Mouse (Mus musculus) neural tube, embryonic 11.5 days (tissue): ENCODE results near the gene Tmem62. TPM values are rescaled to one million over a fixed set of nuclear protein-coding genes. Genes with fewer than 3 reads are reported as not detected.
"Not testable (repeated sequence)": the region's sequence is repeated elsewhere in the genome, so short reads cannot be mapped to it uniquely, and the experiment has no call there.

Source experiments
- ATAC-seq: fragments of 200-750 bp; cut with Nextera tagmentation; 2 replicates; pipeline ENCODE4 v1.8.0; 2017; ENCODE audit warnings: moderate number of reproducible peaks, mild to moderate bottlenecking, moderate TSS enrichment, moderate library complexity; ENCODE audit not compliant: insufficient read depth, low FRiP score, low TSS enrichment
- DNase-seq: peaks from one replicate; pipeline ENCODE4 v3.0.0-alpha.2; 2015; ENCODE audit warnings: low spot score
- H3K27ac ChIP-seq: fragments of 300-500 bp; sonication (generic); 2 replicates; pipeline ENCODE4 v1.5.1; 2014; ENCODE audit warnings: low read depth, mild to moderate bottlenecking, low read length
- H3K27me3 ChIP-seq: fragments of 300-500 bp; sonication (generic); 2 replicates; pipeline ENCODE4 v1.6.1; 2014; ENCODE audit warnings: mild to moderate bottlenecking, low read length, mixed read lengths; ENCODE audit not compliant: control insufficient read depth, insufficient read depth
- H3K36me3 ChIP-seq: fragments of 300-500 bp; sonication (generic); 2 replicates; pipeline ENCODE4 v1.6.1; 2014; ENCODE audit warnings: mild to moderate bottlenecking, low read length, moderate library complexity, mixed read lengths; ENCODE audit not compliant: control insufficient read depth, insufficient read depth
- H3K4me1 ChIP-seq: fragments of 300-500 bp; sonication (generic); 2 replicates; pipeline ENCODE4 v1.6.1; 2014; ENCODE audit warnings: low read length, mixed read lengths; ENCODE audit not compliant: control insufficient read depth, insufficient read depth
- H3K4me2 ChIP-seq: fragments of 300-500 bp; sonication (generic); 2 replicates; pipeline ENCODE4 v1.6.1; 2014; ENCODE audit warnings: low read depth, mild to moderate bottlenecking, moderate library complexity
- H3K4me3 ChIP-seq: fragments of 300-500 bp; sonication (generic); 2 replicates; pipeline ENCODE4 v1.5.1; 2014; ENCODE audit warnings: low read depth, low read length
- H3K9ac ChIP-seq: fragments of 300-500 bp; sonication (generic); 2 replicates; pipeline ENCODE4 v1.6.1; 2014; ENCODE audit warnings: mild to moderate bottlenecking, low read length
- H3K9me3 ChIP-seq: fragments of 300-500 bp; sonication (generic); 2 replicates; pipeline ENCODE4 v1.6.1; 2016; ENCODE audit warnings: low read length; ENCODE audit not compliant: control insufficient read depth
- WGBS: fragments of 180-500 bp; shearing (Covaris S2); extraction: QIAGEN DNeasy Blood & Tissue Kit; methylation state at CpG from one replicate; pipeline ENCODE4 v1.1.7; 2014; 5-methylcytosine and 5-hydroxymethylcytosine counted together
- polyA plus RNA-seq: library from polyadenylated mRNA; unstranded; fragments of >200 nt; fragmentation: Nextera tagmentation; extraction: Ambion mirVana; gene quantifications from 2 replicates; pipeline ENCODE4 v1.2.1, GENCODE M21; 2014

Tmem62 gene
- polyA plus RNA-seq, 1 experiment from 2014 or later: 7.6 TPM

DNA sequence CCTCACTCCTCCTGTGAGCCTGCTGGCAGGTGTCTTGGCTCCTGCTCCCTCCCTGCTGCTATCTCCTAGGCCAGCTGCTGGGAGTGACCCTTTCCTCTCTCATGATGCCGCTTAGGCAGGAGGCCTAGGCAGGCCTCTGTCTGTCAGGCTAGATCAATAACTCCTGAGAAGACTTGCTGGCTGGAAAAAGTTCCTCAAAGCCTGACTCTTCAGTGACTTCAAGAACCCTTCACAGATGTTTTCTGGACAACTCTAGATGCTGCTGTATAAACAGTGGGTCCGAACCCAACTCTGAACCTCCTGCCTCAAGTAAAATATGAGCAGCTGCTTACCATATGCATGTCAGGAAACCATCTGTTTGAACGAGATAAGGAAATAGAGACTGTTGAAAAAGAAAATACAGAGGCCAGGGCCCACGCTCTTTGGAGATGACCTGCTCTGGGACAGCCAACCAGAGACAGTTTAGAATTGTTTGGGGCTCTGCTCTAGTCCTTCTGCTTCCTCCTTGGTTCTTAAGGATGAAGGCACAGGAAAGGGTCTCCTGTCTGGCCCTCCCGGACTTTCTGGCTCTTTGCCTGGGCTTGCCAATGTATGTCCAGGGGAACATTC, 60.0 kb downstream of the Tmem62 start, which contains the start of gene Epb42:
Gene Epb42, minus strand, starts transcription at position 340 of the 609 bp plus-strand sequence.
- Histone ChIP-seq H3K4me3 (no peak within 1 kb of the TSS), H3K4me2 (no peak within 1 kb of the TSS), H3K9ac (no peak within 1 kb of the TSS), H3K9me3 (no peaks in the 10 kb centered on the region), H3K27ac (no peak within 1 kb of the TSS), H3K27me3 (no peaks in the 10 kb centered on the region), H3K36me3 (no peaks in the 10 kb centered on the region), H3K4me1 (no peaks in the 10 kb centered on the region)
- 59% methylated on average over 5 of the region's 5 CpGs for WGBS
- no peak for ATAC-seq
- DNase-seq: no peak

DNA sequence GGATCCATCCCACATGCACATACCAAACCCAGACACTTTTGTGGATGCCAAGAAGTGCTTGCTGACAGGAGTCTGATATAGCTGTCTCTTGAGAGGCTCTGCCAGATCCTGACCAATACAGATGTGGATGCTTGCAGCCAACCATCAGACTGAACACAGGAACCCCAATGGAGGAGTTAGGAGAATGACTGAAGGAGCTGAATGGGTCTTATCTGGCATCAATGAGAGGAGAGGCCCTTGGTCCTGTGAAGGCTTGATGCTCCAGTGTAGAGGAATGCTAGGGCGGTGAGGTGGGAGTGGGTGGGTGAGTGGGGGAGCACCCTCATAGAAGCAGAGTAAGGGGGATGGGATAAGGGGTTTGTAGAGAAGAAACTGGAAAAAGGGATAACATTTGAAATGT, 62.0 kb downstream of the Tmem62 start:
- not testable (repeated sequence) for H3K4me2 ChIP-seq, H3K36me3 ChIP-seq, H3K27me3 ChIP-seq, ATAC-seq, H3K4me3 ChIP-seq, H3K27ac ChIP-seq, H3K9me3 ChIP-seq, DNase-seq, H3K4me1 ChIP-seq, H3K9ac ChIP-seq
- 95% methylated on average over 1 of the region's 1 CpGs for WGBS

DNA sequence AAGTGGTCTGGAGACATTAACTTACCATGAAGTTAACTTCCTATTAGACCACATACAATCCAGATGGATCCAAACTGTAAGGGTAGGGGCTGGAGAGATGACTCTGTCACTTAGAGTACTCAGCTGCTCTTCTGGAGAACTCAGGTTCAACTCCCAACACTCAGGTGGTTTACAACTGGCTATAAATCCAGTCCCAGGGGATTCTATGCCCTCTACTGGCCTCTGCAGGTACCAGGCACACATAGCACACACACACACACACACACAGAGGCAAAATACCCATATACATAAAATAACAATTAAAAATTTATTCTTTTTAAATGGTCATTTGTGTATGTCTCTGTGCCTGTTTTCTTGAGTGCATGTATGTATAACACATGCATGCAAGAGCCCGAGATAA, 62.6 kb downstream of the Tmem62 start:
- DNase-seq (no peak), ATAC-seq (no peak)
- H3K4me2 ChIP-seq: no peak overlapping the region
- no peaks in the 10 kb centered on the region for H3K4me1 ChIP-seq
- H3K9ac ChIP-seq: no peak overlapping the region
- no peaks in the 10 kb centered on the region for H3K9me3 ChIP-seq
- no peaks in the 10 kb centered on the region for H3K36me3 ChIP-seq
- H3K27me3 ChIP-seq: no peaks in the 10 kb centered on the region
- H3K4me3 ChIP-seq: no peak overlapping the region
- 98% methylated on average over 1 of the region's 1 CpGs for WGBS
- H3K27ac ChIP-seq: no peak overlapping the region

DNA sequence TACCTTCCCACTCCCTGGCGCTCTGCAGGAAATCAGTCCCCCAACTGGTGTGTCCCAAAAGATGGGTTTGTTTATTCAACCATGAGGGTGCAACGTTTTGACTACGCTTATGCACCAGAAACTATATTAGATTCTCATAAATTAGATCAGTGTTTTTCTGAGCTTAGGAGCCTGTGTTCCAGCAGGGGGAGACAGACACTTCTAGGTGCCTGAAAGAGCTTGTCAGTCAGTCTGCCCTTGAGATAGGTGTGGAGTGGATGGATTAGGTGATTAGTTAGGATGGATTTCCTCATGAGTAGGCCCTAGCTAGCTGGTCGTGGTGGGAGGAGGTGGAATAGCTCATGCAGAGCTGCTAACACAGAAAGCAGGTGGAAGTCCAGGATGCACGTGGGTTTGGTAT, 64.3 kb downstream of the Tmem62 start:
- H3K4me2 ChIP-seq: no peak overlapping the region
- no peaks in the 10 kb centered on the region for H3K9me3 ChIP-seq
- no peaks in the 10 kb centered on the region for H3K27me3 ChIP-seq
- DNase-seq: no peak
- 49% methylated on average over 5 of the region's 5 CpGs for WGBS
- H3K4me1 ChIP-seq: no peaks in the 10 kb centered on the region
- no peaks in the 10 kb centered on the region for H3K36me3 ChIP-seq
- no peak overlapping the region for H3K9ac ChIP-seq
- no peak overlapping the region for H3K27ac ChIP-seq
- ATAC-seq: no peak
- H3K4me3 ChIP-seq: no peak overlapping the region

DNA sequence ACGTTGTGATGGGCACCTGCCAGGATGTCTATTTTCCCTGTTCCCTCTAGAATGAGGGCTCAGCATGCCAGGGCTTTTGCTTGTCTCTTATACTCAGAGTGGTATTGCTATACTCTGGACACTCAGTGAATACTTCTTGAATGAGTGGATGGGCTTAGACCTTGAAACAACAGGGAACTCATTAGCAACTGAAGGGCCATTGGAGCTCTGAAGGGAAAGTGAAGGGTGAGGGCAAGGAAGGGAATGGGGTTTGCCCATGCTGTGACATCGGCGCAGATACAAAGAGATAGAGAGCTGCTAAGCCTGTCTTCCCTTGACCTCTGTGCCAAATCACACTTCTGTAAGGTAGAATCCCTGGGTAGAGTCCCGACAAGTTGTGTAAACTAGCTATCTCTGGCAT, 68.8 kb downstream of the Tmem62 start:
- Histone ChIP-seq H3K4me3 (no peak overlapping the region), H3K9ac (no peak overlapping the region), H3K27me3 (no peaks in the 10 kb centered on the region), H3K4me1 (no peaks in the 10 kb centered on the region), H3K4me2 (no peak overlapping the region), H3K9me3 (no peaks in the 10 kb centered on the region), H3K36me3 (no peaks in the 10 kb centered on the region), H3K27ac (no peak overlapping the region)
- DNase-seq (no peak), ATAC-seq (no peak)
- 67% methylated on average over 4 of the region's 4 CpGs for WGBS

DNA sequence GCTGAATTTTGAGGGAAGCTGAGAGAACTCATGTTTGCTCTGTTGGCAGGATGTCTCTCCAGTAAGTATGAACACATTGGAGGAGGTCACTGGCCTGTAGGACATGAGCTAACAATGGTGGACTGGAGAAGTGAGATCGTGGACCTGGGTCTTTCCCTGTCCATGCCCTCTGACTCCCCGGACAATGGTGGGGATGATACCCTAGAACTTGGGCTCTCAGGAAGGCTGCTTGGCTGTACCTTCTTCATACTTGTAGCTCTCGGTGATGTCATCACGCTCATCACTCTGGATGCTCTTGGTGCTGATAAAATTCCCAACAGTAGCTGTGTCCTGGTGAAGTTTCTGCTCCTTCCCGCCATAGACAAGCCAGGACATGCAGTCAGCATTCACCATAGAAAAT, 75.4 kb downstream of the Tmem62 start:
- WGBS: 89% methylated on average over 5 of the region's 5 CpGs

DNA sequence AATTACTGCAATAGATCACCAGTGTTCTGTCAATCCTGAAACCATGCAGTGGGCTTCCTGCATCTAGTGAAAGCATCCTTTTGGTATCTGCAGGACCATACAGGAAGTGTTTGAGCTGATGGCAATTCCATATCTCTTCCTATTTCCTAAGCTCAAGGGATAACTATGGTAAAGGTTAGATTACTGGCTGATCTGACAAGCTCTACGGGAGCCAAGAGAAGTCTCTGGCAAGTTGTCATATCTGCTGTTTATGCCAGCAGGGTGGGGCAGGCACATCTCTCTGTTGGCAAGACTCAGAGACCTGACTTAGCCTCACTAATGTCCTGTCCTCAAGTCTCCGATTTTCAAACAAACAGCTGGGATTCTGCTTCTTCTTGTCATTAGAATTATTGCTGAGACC, 77.2 kb downstream of the Tmem62 start:
- Histone ChIP-seq H3K9me3 (no peaks in the 10 kb centered on the region), H3K27ac (no peak overlapping the region), H3K4me2 (no peak overlapping the region), H3K36me3 (no peaks in the 10 kb centered on the region), H3K9ac (no peak overlapping the region), H3K4me1 (no peaks in the 10 kb centered on the region), H3K4me3 (no peak overlapping the region), H3K27me3 (no peaks in the 10 kb centered on the region)
- WGBS: 82% methylated on average over 2 of the region's 2 CpGs
- DNase-seq (no peak), ATAC-seq (no peak)

More for the DNA sequence above, 75.4 kb downstream of the Tmem62 start:
- Histone ChIP-seq H3K4me2 (no peak overlapping the region), H3K4me1 (no peaks in the 10 kb centered on the region), H3K36me3 (no peaks in the 10 kb centered on the region), H3K27me3 (no peaks in the 10 kb centered on the region), H3K4me3 (no peak overlapping the region), H3K27ac (no peak overlapping the region), H3K9me3 (no peaks in the 10 kb centered on the region), H3K9ac (no peak overlapping the region)
- ATAC-seq (no peak), DNase-seq (no peak)

DNA sequence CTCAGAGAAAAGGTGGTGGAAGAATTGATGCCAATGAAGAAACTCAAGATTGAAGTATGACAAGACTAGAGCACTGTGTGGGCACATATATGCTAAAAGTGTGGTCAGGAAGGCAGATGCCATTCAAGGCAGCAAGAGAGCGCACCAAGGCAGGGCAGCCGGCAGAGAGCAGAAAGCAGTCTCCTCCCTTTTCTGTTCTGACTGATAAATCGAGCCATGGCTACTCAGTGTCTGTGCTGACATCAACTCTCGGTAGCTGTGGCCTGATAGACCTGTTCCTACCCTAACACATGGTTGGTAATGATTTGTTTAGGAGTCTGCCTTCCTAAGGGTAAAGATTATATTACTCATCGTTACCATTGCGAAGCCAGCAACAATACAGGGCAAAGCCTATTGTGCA, 79.1 kb downstream of the Tmem62 start:
- H3K9me3 ChIP-seq: no peaks in the 10 kb centered on the region
- no peaks in the 10 kb centered on the region for H3K4me1 ChIP-seq
- no peaks in the 10 kb centered on the region for H3K36me3 ChIP-seq
- no peak overlapping the region for H3K4me3 ChIP-seq
- ATAC-seq (no peak), DNase-seq (no peak)
- H3K9ac ChIP-seq: no peak overlapping the region
- WGBS: 87% methylated on average over 6 of the region's 6 CpGs
- no peak overlapping the region for H3K27ac ChIP-seq
- H3K4me2 ChIP-seq: no peak overlapping the region
- H3K27me3 ChIP-seq: no peaks in the 10 kb centered on the region
